ENCODE assay signal across 8 mouse cellular contexts in the genomic region with DNA sequence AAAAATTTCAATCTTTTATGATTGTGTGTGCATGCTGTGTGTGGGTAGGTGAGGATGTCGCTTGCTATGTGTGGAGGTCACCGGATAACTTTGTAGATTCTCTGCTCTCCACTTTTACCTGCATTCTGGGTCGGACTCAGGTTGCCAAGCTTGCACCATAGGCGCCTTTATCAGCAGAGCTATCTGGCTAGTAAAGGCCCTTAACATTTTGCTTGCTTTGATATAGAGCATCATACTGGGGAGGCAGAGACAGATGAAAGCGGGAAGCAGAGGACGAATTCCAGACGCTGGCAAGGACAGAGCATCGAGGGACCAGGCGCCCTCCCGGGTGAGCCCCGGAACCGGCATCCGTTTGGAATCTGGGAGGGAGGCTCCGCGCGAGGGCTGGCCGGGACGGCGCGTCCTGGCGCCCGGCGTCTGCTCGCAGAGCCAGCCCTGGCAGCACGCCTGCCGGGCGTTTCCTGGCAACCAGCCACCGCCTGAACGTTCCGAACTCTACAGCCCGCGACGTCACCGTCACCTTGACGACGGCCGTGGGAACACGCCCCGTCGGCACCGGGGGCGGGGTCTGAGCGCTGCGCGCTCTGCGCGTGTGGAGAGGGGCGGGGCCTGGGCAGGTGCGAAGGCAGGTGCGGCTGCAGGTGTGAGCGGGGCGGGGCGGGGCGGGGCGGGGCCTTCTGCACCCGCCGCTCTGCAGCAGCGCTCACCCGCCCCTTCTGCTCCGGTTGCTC. TPM values are rescaled to one million over a fixed set of nuclear protein-coding genes. Genes with fewer than 3 reads are reported as not detected.
DNase-seq lines count a peak whose midpoint lies in the region; ATAC-seq and TF ChIP-seq lines count a peak whose summit lies in the region.

No protein-coding gene starts in this region.

- TF ChIP-seq EP300 in ES-Bruce4 (IDR thresholded peaks at IDR 0.05; ENCODE audit: insufficient read depth, low read depth, low read length), result no peak
- peak; percentile 94 for TF ChIP-seq EP300 in heart, postnatal 0 days (IDR thresholded peaks at IDR 0.05; ENCODE audit: low read depth)
- TF ChIP-seq EP300 in liver, embryonic 14.5 days (IDR thresholded peaks at IDR 0.05; ENCODE audit: low read depth), result no peak

- peak overlapping the region; percentile 33; the same call in 1 of the 2 replicates for H3K9ac ChIP-seq in ES-Bruce4 (ENCODE audit: low read depth, poor library complexity, severe bottlenecking)
- H3K9ac ChIP-seq in forebrain, embryonic 12.5 days, result peak overlapping the region; percentile 44
- H3K9ac ChIP-seq in heart, postnatal 0 days (replicated peaks; ENCODE audit: low read depth, low read length), result 0 out of 2 replicates have a peak overlapping the region, but pooled peaks have one; percentile 34
- no peak overlapping the region; the same call in 1 of the 2 replicates for H3K9ac ChIP-seq in liver, embryonic 14.5 days (replicated peaks)
- peak overlapping the region; percentile 24; the same call in 1 of the 2 replicates for H3K9ac ChIP-seq in neural tube, embryonic 11.5 days (ENCODE audit: low read length)
- H3K9ac ChIP-seq in stomach, embryonic 16.5 days (ENCODE audit: low read length), result peak overlapping the region; percentile 45

- peak; percentile 84 for DNase-seq in c-Kit-positive CD71-positive TER-119-positive erythroid progenitor cells, embryonic 14.5 days (ENCODE audit: low spot score)
- DNase-seq in heart, postnatal 0 days (ENCODE audit: low spot score), result peak; percentile 89
- peak; percentile 99 to 100 for DNase-seq in kidney, postnatal 36 days
- DNase-seq in liver, embryonic 14.5 days (ENCODE audit: low read depth in 3 of 3, low spot score in 3 of 3), result peak; percentile 68 to 80 (median 71)
- peak; percentile 95 for DNase-seq in neural tube, embryonic 11.5 days (ENCODE audit: low spot score)

- WGBS in forebrain, embryonic 12.5 days, result 4% methylated on average over 34 of the region's 60 CpGs
- 2% methylated on average over 52 of the region's 60 CpGs for WGBS in heart, postnatal 0 days
- 3% methylated on average over 58 of the region's 60 CpGs for WGBS in liver, embryonic 14.5 days (ENCODE audit: insufficient replicate concordance)
- 2% methylated on average over 53 of the region's 60 CpGs for WGBS in neural tube, embryonic 11.5 days
- WGBS in stomach, embryonic 16.5 days, result 2% methylated on average over 60 of the region's 60 CpGs

- no peak for TF ChIP-seq CTCF in ES-Bruce4 (IDR thresholded peaks at IDR 0.05; ENCODE audit: low read depth, low read length)
- TF ChIP-seq CTCF in heart, postnatal 0 days (IDR thresholded peaks at IDR 0.05; ENCODE audit: low read depth), result no peak
- no peak for TF ChIP-seq CTCF in liver, embryonic 14.5 days (IDR thresholded peaks at IDR 0.05; ENCODE audit: low read depth)

- no peaks in the 10 kb centered on the region for H3K9me3 ChIP-seq in ES-Bruce4 (replicated peaks; ENCODE audit: control insufficient read depth, insufficient read depth, low read length, poor library complexity, severe bottlenecking)
- no peaks in the 10 kb centered on the region for H3K9me3 ChIP-seq in forebrain, embryonic 12.5 days
- no peaks in the 10 kb centered on the region for H3K9me3 ChIP-seq in heart, postnatal 0 days (replicated peaks; ENCODE audit: control insufficient read depth, low read length)
- H3K9me3 ChIP-seq in liver, embryonic 14.5 days (ENCODE audit: control insufficient read depth, low read length), result no peaks in the 10 kb centered on the region
- H3K9me3 ChIP-seq in neural tube, embryonic 11.5 days (ENCODE audit: control insufficient read depth, low read length), result no peaks in the 10 kb centered on the region
- no peaks in the 10 kb centered on the region; the same call in 1 of the 2 replicates for H3K9me3 ChIP-seq in stomach, embryonic 16.5 days (replicated peaks; ENCODE audit: control insufficient read depth, low read length)

- ATAC-seq in forebrain, embryonic 12.5 days (ENCODE audit: low FRiP score), result peak; percentile 96
- peak; percentile 92 for ATAC-seq in heart, postnatal 0 days (ENCODE audit: insufficient read depth, low read depth)
- ATAC-seq in liver, embryonic 14.5 days (ENCODE audit: insufficient read depth), result peak; percentile 93
- peak; percentile 94 for ATAC-seq in neural tube, embryonic 11.5 days (ENCODE audit: insufficient read depth, low FRiP score, low TSS enrichment)
- ATAC-seq in stomach, embryonic 16.5 days (ENCODE audit: insufficient read depth, low FRiP score), result peak; percentile 95

- peaks cover 2% of the 10 kb centered on the region for H3K4me1 ChIP-seq in ES-Bruce4 (ENCODE audit: control insufficient read depth, insufficient read depth, low read length)
- peaks cover 16% of the 10 kb centered on the region for H3K4me1 ChIP-seq in forebrain, embryonic 12.5 days
- H3K4me1 ChIP-seq in heart, postnatal 0 days (ENCODE audit: control insufficient read depth, insufficient read depth), result peaks cover 18% of the 10 kb centered on the region; the same call in 1 of the 2 replicates
- H3K4me1 ChIP-seq in liver, embryonic 14.5 days (replicated peaks; ENCODE audit: control insufficient read depth in 2 of 2, insufficient read depth in 2 of 2, low read length in 1 of 2), result peaks cover 0 to 6% of the 10 kb centered on the region in 2 experiments; a peak in 1 of 4 replicates
- H3K4me1 ChIP-seq in neural tube, embryonic 11.5 days (ENCODE audit: control insufficient read depth, insufficient read depth, low read length), result peaks cover 2% of the 10 kb centered on the region; the same call in 1 of the 2 replicates
- peaks cover 9% of the 10 kb centered on the region for H3K4me1 ChIP-seq in stomach, embryonic 16.5 days (ENCODE audit: control insufficient read depth, insufficient read depth, low read length)

- peak overlapping the region; percentile 83 for H3K4me2 ChIP-seq in forebrain, embryonic 12.5 days
- peak overlapping the region; percentile 74 for H3K4me2 ChIP-seq in heart, postnatal 0 days (ENCODE audit: low read depth, low read length)
- peak overlapping the region; percentile 64 for H3K4me2 ChIP-seq in liver, embryonic 14.5 days (ENCODE audit: low read depth)
- H3K4me2 ChIP-seq in neural tube, embryonic 11.5 days (ENCODE audit: low read depth), result peak overlapping the region; percentile 66
- peak overlapping the region; percentile 95 for H3K4me2 ChIP-seq in stomach, embryonic 16.5 days (ENCODE audit: low read depth, low read length)

- 0 out of 2 replicates have a peak overlapping the region, but pooled peaks have one; percentile 15 for H3K27ac ChIP-seq in ES-Bruce4 (ENCODE audit: insufficient read depth, low read length)
- peak overlapping the region; percentile 83 for H3K27ac ChIP-seq in forebrain, embryonic 12.5 days
- peak overlapping the region; percentile 96 for H3K27ac ChIP-seq in heart, postnatal 0 days (ENCODE audit: low read depth)
- H3K27ac ChIP-seq in liver, embryonic 14.5 days, result no peak overlapping the region
- no peak overlapping the region for H3K27ac ChIP-seq in neural tube, embryonic 11.5 days (ENCODE audit: low read depth, low read length)
- peak overlapping the region; percentile 81 for H3K27ac ChIP-seq in stomach, embryonic 16.5 days (ENCODE audit: low read length)

- H3K4me3 ChIP-seq in ES-Bruce4 (ENCODE audit: low read depth, low read length), result peak overlapping the region; percentile 68
- peak overlapping the region; percentile 50 for H3K4me3 ChIP-seq in forebrain, embryonic 12.5 days (replicated peaks)
- peak overlapping the region; percentile 41 for H3K4me3 ChIP-seq in heart, postnatal 0 days (ENCODE audit: low read depth, low read length)
- peak overlapping the region; percentile 27 to 34; a peak in 3 of 4 replicates for H3K4me3 ChIP-seq in liver, embryonic 14.5 days (ENCODE audit: insufficient read depth in 1 of 2, low read depth in 2 of 2, low read length in 2 of 2)
- H3K4me3 ChIP-seq in neural tube, embryonic 11.5 days (ENCODE audit: low read depth, low read length), result peak overlapping the region; percentile 38
- H3K4me3 ChIP-seq in stomach, embryonic 16.5 days (replicated peaks; ENCODE audit: low read length), result peak overlapping the region; percentile 48

- no peaks in the 10 kb centered on the region for H3K27me3 ChIP-seq in ES-Bruce4 (ENCODE audit: control insufficient read depth, insufficient read depth, low read length, poor library complexity, severe bottlenecking)
- peaks cover 23% of the 10 kb centered on the region; the same call in 1 of the 2 replicates for H3K27me3 ChIP-seq in forebrain, embryonic 12.5 days
- H3K27me3 ChIP-seq in heart, postnatal 0 days (ENCODE audit: control insufficient read depth, insufficient read depth, low read length), result no peaks in the 10 kb centered on the region
- H3K27me3 ChIP-seq in liver, embryonic 14.5 days (ENCODE audit: control insufficient read depth, insufficient read depth, low read length), result no peaks in the 10 kb centered on the region
- H3K27me3 ChIP-seq in neural tube, embryonic 11.5 days (ENCODE audit: control insufficient read depth, insufficient read depth, low read length), result no peaks in the 10 kb centered on the region
- no peaks in the 10 kb centered on the region for H3K27me3 ChIP-seq in stomach, embryonic 16.5 days (ENCODE audit: control insufficient read depth, insufficient read depth, low read length)

- no peak for TF ChIP-seq POLR2A in ES-Bruce4 (IDR thresholded peaks at IDR 0.05; ENCODE audit: insufficient read depth, low read length)

- no peaks in the 10 kb centered on the region for H3K36me3 ChIP-seq in ES-Bruce4 (ENCODE audit: control insufficient read depth, insufficient read depth, low read length, poor library complexity, severe bottlenecking)
- H3K36me3 ChIP-seq in forebrain, embryonic 12.5 days (replicated peaks), result no peaks in the 10 kb centered on the region
- H3K36me3 ChIP-seq in heart, postnatal 0 days (replicated peaks; ENCODE audit: control insufficient read depth, insufficient read depth, low read length), result peaks cover 31% of the 10 kb centered on the region
- H3K36me3 ChIP-seq in liver, embryonic 14.5 days (replicated peaks; ENCODE audit: control insufficient read depth, insufficient read depth, low read depth), result no peaks in the 10 kb centered on the region
- no peaks in the 10 kb centered on the region for H3K36me3 ChIP-seq in neural tube, embryonic 11.5 days (ENCODE audit: control insufficient read depth, insufficient read depth, low read length)
- H3K36me3 ChIP-seq in stomach, embryonic 16.5 days (ENCODE audit: control insufficient read depth, insufficient read depth, low read length), result no peaks in the 10 kb centered on the region

RNA-seq across cellular contexts. Expression of a gene that starts 12.5 kb away (rescaled TPM):
- polyA plus RNA-seq in ES-Bruce4 (2011; ENCODE audit: insufficient read depth, insufficient read length, low read depth, missing spikeins), result not detected in 2 replicates
- 0.04 TPM in 1 of 2 replicates, not detected in the other for polyA plus RNA-seq in forebrain, embryonic 12.5 days (2016; fragmentation: Nextera tagmentation; extraction: Ambion mirVana)
- 140 and 178 TPM in 2 replicates for total RNA-seq in heart, postnatal 0 days (2014; rRNA removed; ENCODE audit: low replicate concordance)
- 38.4 and 45.1 TPM in 2 replicates for polyA plus RNA-seq in heart, postnatal 0 days (2015; fragmentation: Nextera tagmentation; extraction: Ambion mirVana)
- not detected in 2 replicates for polyA plus RNA-seq in liver, embryonic 14.5 days (2012; rRNA removed)
- polyA plus RNA-seq in liver, embryonic 14.5 days (2014; fragmentation: Nextera tagmentation; extraction: Ambion mirVana), result not detected in 2 replicates
- polyA plus RNA-seq in neural tube, embryonic 11.5 days (2014; fragmentation: Nextera tagmentation; extraction: Ambion mirVana), result 0.32 and 0.33 TPM in 2 replicates
- polyA plus RNA-seq in stomach, embryonic 16.5 days (2015; fragmentation: Nextera tagmentation; extraction: Ambion mirVana), result 0.14 and 1.6 TPM in 2 replicates

RNA-seq across cellular contexts. Expression of a gene that starts 26.5 kb away (rescaled TPM):
- polyA plus RNA-seq in ES-Bruce4 (2011; ENCODE audit: insufficient read depth, insufficient read length, low read depth, missing spikeins), result 28.4 and 39.7 TPM in 2 replicates
- 1.7 and 2.2 TPM in 2 replicates for polyA plus RNA-seq in forebrain, embryonic 12.5 days (2016; fragmentation: Nextera tagmentation; extraction: Ambion mirVana)
- total RNA-seq in heart, postnatal 0 days (2014; rRNA removed; ENCODE audit: low replicate concordance), result 23.8 and 96.9 TPM in 2 replicates
- 4.0 and 4.2 TPM in 2 replicates for polyA plus RNA-seq in heart, postnatal 0 days (2015; fragmentation: Nextera tagmentation; extraction: Ambion mirVana)
- polyA plus RNA-seq in liver, embryonic 14.5 days (2012; rRNA removed), result 2.1 and 2.2 TPM in 2 replicates
- 0.38 and 0.44 TPM in 2 replicates for polyA plus RNA-seq in liver, embryonic 14.5 days (2014; fragmentation: Nextera tagmentation; extraction: Ambion mirVana)
- 1.3 and 1.6 TPM in 2 replicates for polyA plus RNA-seq in neural tube, embryonic 11.5 days (2014; fragmentation: Nextera tagmentation; extraction: Ambion mirVana)
- 5.9 and 7.8 TPM in 2 replicates for polyA plus RNA-seq in stomach, embryonic 16.5 days (2015; fragmentation: Nextera tagmentation; extraction: Ambion mirVana)

RNA-seq across cellular contexts. Expression of a gene that starts 58.7 kb away (rescaled TPM):
- polyA plus RNA-seq in ES-Bruce4 (2011; ENCODE audit: insufficient read depth, insufficient read length, low read depth, missing spikeins), result not detected in 2 replicates
- polyA plus RNA-seq in forebrain, embryonic 12.5 days (2016; fragmentation: Nextera tagmentation; extraction: Ambion mirVana), result 5.1 TPM in 2 replicates
- total RNA-seq in heart, postnatal 0 days (2014; rRNA removed; ENCODE audit: low replicate concordance), result 1.5 and 5.2 TPM in 2 replicates
- 4.1 and 4.7 TPM in 2 replicates for polyA plus RNA-seq in heart, postnatal 0 days (2015; fragmentation: Nextera tagmentation; extraction: Ambion mirVana)
- polyA plus RNA-seq in liver, embryonic 14.5 days (2012; rRNA removed), result 1.4 and 1.5 TPM in 2 replicates
- 0.69 and 1.3 TPM in 2 replicates for polyA plus RNA-seq in liver, embryonic 14.5 days (2014; fragmentation: Nextera tagmentation; extraction: Ambion mirVana)
- polyA plus RNA-seq in neural tube, embryonic 11.5 days (2014; fragmentation: Nextera tagmentation; extraction: Ambion mirVana), result 2.7 and 2.9 TPM in 2 replicates
- polyA plus RNA-seq in stomach, embryonic 16.5 days (2015; fragmentation: Nextera tagmentation; extraction: Ambion mirVana), result 13.7 and 15.2 TPM in 2 replicates

Comparison
In these comparisons a context has a peak if more than half of its experiments do, and no peak if none do; other contexts are left out.
1. H3K27ac ChIP-seq: peak in ES-Bruce4 (single experiment), forebrain, embryonic 12.5 days (single experiment), heart, postnatal 0 days (single experiment) and stomach, embryonic 16.5 days (single experiment); none in liver, embryonic 14.5 days (single experiment) and neural tube, embryonic 11.5 days (single experiment).
2. RNA of a gene that starts 12.5 kb away (polyA plus RNA-seq): 38.4 to 45.1 TPM in heart, postnatal 0 days; 0.14 to 1.6 TPM in stomach, embryonic 16.5 days, 0.32 to 0.33 TPM in neural tube, embryonic 11.5 days, 0.04 TPM in forebrain, embryonic 12.5 days, not detected in ES-Bruce4 and not detected in liver, embryonic 14.5 days; every median in the first group is over 10 times any median in the second.
3. Peak in every context shown above with its lines, with median percentiles within 50 percentile points of each other: H3K4me3 ChIP-seq, DNase-seq, ATAC-seq and H3K4me2 ChIP-seq.